Mouse (Mus musculus): ENCODE measurements around the gene Gm21783.
"Not testable (repeated sequence)": the region's sequence is repeated elsewhere in the genome, so short reads cannot be mapped to it uniquely, and the experiment has no call there.

The Gm21783 gene

DNA sequence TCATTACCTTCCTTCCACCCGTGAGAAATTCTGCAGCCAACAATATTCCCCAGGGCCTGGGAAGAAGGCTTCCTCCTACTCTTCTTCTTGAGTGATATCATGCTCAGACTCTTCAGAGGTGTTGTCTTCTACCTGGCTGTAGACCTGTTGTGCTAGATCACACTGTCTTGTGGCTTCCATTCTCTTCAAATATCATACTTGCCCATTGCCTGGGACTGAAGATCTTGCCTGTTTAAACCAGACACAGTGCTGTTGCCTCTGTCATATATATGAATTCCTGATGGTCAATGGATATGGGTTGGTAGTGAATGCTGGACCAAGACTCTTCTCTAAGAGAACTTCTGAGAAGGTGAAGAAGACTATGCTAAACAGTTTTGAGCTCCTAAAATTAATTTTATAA is at the start of gene Gm21783:
TSS of gene Gm21783 (minus strand) at position 101 of the 400 bp plus-strand sequence.
- DNase-seq (ENCODE audit: low read depth, low spot score), result not testable (repeated sequence)
